Mouse (Mus musculus) myocyte (in vitro differentiated cells): ENCODE data around the gene Crygd. TPM values are rescaled to one million over a fixed set of nuclear protein-coding genes. Genes with fewer than 3 reads are reported as not detected.

ENCODE experiments used
- H3K27me3 ChIP-seq: one replicate; pipeline ENCODE4 v1.6.1; 2011; ENCODE audit not compliant: control insufficient read depth, insufficient read depth, insufficient read length
- H3K36me3 ChIP-seq: one replicate; pipeline ENCODE4 v1.6.1; 2011; ENCODE audit not compliant: control insufficient read depth, insufficient read depth
- H3K4me2 ChIP-seq: one replicate; pipeline ENCODE4 v1.6.1; 2011; ENCODE audit warnings: low read depth, control low read depth
- H3K4me3 ChIP-seq: one replicate; pipeline ENCODE4 v1.5.1; 2011; ENCODE audit warnings: mild to moderate bottlenecking, control low read depth, moderate library complexity
- H3K79me2 ChIP-seq: one replicate; pipeline ENCODE4 v1.6.1; 2011; ENCODE audit not compliant: control insufficient read depth, insufficient read depth
- H3ac ChIP-seq: one replicate; pipeline ENCODE4 v1.6.1; 2011; ENCODE audit not compliant: control insufficient read depth, insufficient read length
- CEBPB ChIP-seq: IDR thresholded peaks from 2 replicates; pipeline ENCODE4 v1.6.1; 2011; ENCODE audit warnings: mild to moderate bottlenecking, moderate library complexity; ENCODE audit not compliant: poor library complexity, insufficient read depth, severe bottlenecking
- E2F4 ChIP-seq: IDR thresholded peaks from one replicate; pipeline ENCODE4 v1.6.1; 2011; ENCODE audit warnings: mild to moderate bottlenecking, control low read depth, moderate library complexity; ENCODE audit not compliant: insufficient read depth
- MAX ChIP-seq: IDR thresholded peaks from one replicate; pipeline ENCODE4 v1.6.1; 2011; ENCODE audit warnings: low read depth, mild to moderate bottlenecking, control low read depth
- MYOD1 ChIP-seq, 3 experiments: IDR thresholded peaks; one replicate each; pipeline ENCODE4 v1.6.1; 2011; ENCODE audit warnings: control low read depth in 2 of 3, low read depth in 2 of 3, mild to moderate bottlenecking in 2 of 3, moderate library complexity in 1 of 3; ENCODE audit not compliant: insufficient read length in 2 of 3, control insufficient read depth in 1 of 3
- MYOG ChIP-seq, 3 experiments: IDR thresholded peaks; one replicate each; pipeline ENCODE4 v1.6.1; 2011; ENCODE audit warnings: control low read depth in 2 of 3, low read depth in 2 of 3, mild to moderate bottlenecking in 2 of 3; ENCODE audit not compliant: insufficient read length in 2 of 3, control insufficient read depth in 1 of 3, insufficient read depth in 1 of 3
- POLR2A ChIP-seq: IDR thresholded peaks from one replicate; pipeline ENCODE4 v1.6.1; 2011; ENCODE audit warnings: low read depth, mild to moderate bottlenecking, control low read depth, moderate library complexity; ENCODE audit not compliant: insufficient read length
- POLR2AphosphoS2 ChIP-seq: IDR thresholded peaks from one replicate; pipeline ENCODE4 v1.6.1; 2011; ENCODE audit warnings: low read depth, control low read depth; ENCODE audit not compliant: insufficient read length
- REST ChIP-seq: IDR thresholded peaks from one replicate; pipeline ENCODE4 v1.6.1; 2011; ENCODE audit warnings: mild to moderate bottlenecking, control low read depth, moderate library complexity; ENCODE audit not compliant: insufficient read depth, insufficient read length
- SRF ChIP-seq: IDR thresholded peaks from one replicate; pipeline ENCODE4 v1.6.1; 2011; ENCODE audit warnings: low read depth; ENCODE audit not compliant: control insufficient read depth, insufficient read length
- TCF12 ChIP-seq: IDR thresholded peaks from one replicate; pipeline ENCODE4 v1.6.1; 2011; ENCODE audit warnings: mild to moderate bottlenecking, control low read depth; ENCODE audit not compliant: poor library complexity, insufficient read depth, severe bottlenecking
- TCF3 ChIP-seq: IDR thresholded peaks from one replicate; pipeline ENCODE4 v1.6.1; 2011; ENCODE audit warnings: low read depth, control low read depth; ENCODE audit not compliant: insufficient read length
- USF1 ChIP-seq: IDR thresholded peaks from one replicate; pipeline ENCODE4 v1.6.1; 2011; ENCODE audit warnings: low read depth, mild to moderate bottlenecking, control low read depth, moderate library complexity
- polyA plus RNA-seq: library from polyadenylated mRNA; unstranded; fragments of >200 nt; fragmentation: generic; extraction: Trizol; gene quantifications from one replicate; pipeline ENCODE4 v1.2.1, GENCODE M21; 2012; ENCODE audit warnings: missing spikeins

Crygd gene
- polyA plus RNA-seq, 1 experiment, result not detected

GRCm38 (mm10) chr1:65088567-65089356, 25.5 kb upstream of the Crygd start:
- TF ChIP-seq CEBPB (peak; percentile 33; the same call in 1 of the 2 replicates), MYOG (IDR thresholded peaks at IDR 0.05; ENCODE audit: control insufficient read depth in 1 of 3, insufficient read depth in 1 of 3, insufficient read length in 2 of 3, low read depth in 2 of 3) (peak in 2 of 3 experiments; percentile 18 to 46), POLR2AphosphoS2 (no peak), MAX (no peak), TCF3 (no peak), REST (no peak), E2F4 (no peak), MYOD1 (IDR thresholded peaks at IDR 0.05; ENCODE audit: control insufficient read depth in 1 of 3, insufficient read length in 2 of 3, low read depth in 2 of 3) (peak; percentile 14 to 54 (median 23))
- no peak overlapping the region for H3ac ChIP-seq
- H3K27me3 ChIP-seq, result no peaks in the 10 kb centered on the region
- H3K4me2 ChIP-seq, result peak overlapping the region; percentile 70
- H3K79me2 ChIP-seq, result no peaks in the 10 kb centered on the region
- no peak overlapping the region for H3K4me3 ChIP-seq
- H3K36me3 ChIP-seq, result no peaks in the 10 kb centered on the region

- Histone ChIP-seq H3K4me3 (no peak within 1 kb of the TSS), H3ac (no peak within 1 kb of the TSS), H3K79me2 (no peaks in the 10 kb centered on the region), H3K27me3 (no peaks in the 10 kb centered on the region), H3K36me3 (no peaks in the 10 kb centered on the region), H3K4me2 (no peak within 1 kb of the TSS)
- no peak for TF ChIP-seq REST
- TF ChIP-seq CEBPB, result no peak
- TF ChIP-seq MYOD1 (IDR thresholded peaks at IDR 0.05; ENCODE audit: control insufficient read depth in 1 of 3, insufficient read length in 2 of 3, low read depth in 2 of 3), result no peak
- TF ChIP-seq E2F4, result no peak
- no peak for TF ChIP-seq TCF12
- no peak for TF ChIP-seq POLR2A
- no peak for TF ChIP-seq MAX
- TF ChIP-seq POLR2AphosphoS2, result no peak
- TF ChIP-seq SRF, result no peak
- TF ChIP-seq TCF3, result no peak
- TF ChIP-seq MYOG (IDR thresholded peaks at IDR 0.05; ENCODE audit: control insufficient read depth in 1 of 3, insufficient read depth in 1 of 3, insufficient read length in 2 of 3, low read depth in 2 of 3), result no peak
Observed at GRCm38 (mm10) chr1:65082188-65082587, 18.9 kb upstream of the Crygd start, which contains the start of gene Crygb. Gene Crygb, minus strand, starts transcription at chr1:65082288.

GRCm38 (mm10) chr1:65075607-65076006, 12.4 kb upstream of the Crygd start:
- Histone ChIP-seq H3K4me2 (no peak overlapping the region), H3K27me3 (no peaks in the 10 kb centered on the region), H3K79me2 (no peaks in the 10 kb centered on the region), H3K36me3 (no peaks in the 10 kb centered on the region), H3K4me3 (no peak overlapping the region), H3ac (no peak overlapping the region)
- TF ChIP-seq SRF, result no peak
- TF ChIP-seq TCF12, result no peak
- no peak for TF ChIP-seq REST
- no peak for TF ChIP-seq MYOD1 (IDR thresholded peaks at IDR 0.05; ENCODE audit: control insufficient read depth in 1 of 3, insufficient read length in 2 of 3, low read depth in 2 of 3)

DNA sequence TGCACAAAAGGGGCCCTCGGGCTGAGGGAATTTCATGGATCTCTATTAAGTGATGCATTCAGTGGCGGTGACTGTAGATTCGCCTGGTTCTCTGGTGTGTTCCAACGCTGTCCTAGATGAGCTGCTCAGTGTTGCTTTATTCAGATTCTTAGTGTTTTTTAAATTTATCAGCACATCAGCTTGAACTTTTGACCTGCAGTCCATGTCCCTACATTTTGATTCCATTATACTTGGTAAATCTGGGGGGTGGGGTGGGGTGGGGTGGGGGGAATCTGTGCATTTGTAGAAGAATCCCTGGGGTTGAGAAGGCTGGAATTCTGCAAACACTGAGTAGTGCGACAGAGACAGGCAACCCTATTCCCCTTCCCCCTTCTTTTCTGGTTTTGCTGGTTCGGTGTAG, 10.3 kb upstream of the Crygd start, which contains the start of gene Crygc:
Gene Crygc, minus strand, starts transcription at position 101 of the 400 bp plus-strand sequence.
- Histone ChIP-seq H3K79me2 (no peaks in the 10 kb centered on the region), H3K4me3 (no peak within 1 kb of the TSS), H3ac (no peak within 1 kb of the TSS), H3K4me2 (no peak within 1 kb of the TSS), H3K27me3 (no peaks in the 10 kb centered on the region), H3K36me3 (no peaks in the 10 kb centered on the region)
- TF ChIP-seq USF1 (no peak), POLR2A (no peak), POLR2AphosphoS2 (no peak), E2F4 (no peak), TCF3 (no peak), MYOG (IDR thresholded peaks at IDR 0.05; ENCODE audit: control insufficient read depth in 1 of 3, insufficient read depth in 1 of 3, insufficient read length in 2 of 3, low read depth in 2 of 3) (no peak), SRF (no peak), MAX (no peak), CEBPB (no peak), REST (no peak), MYOD1 (IDR thresholded peaks at IDR 0.05; ENCODE audit: control insufficient read depth in 1 of 3, insufficient read length in 2 of 3, low read depth in 2 of 3) (no peak), TCF12 (no peak)
